Mouse (Mus musculus) ZHBTc4 (cell line): ENCODE results near the gene Nbr1.
A peak's percentile ranks its signal among the peaks of the same experiment; 100 is the strongest.

Experiments used
- DNase-seq: peaks from one replicate; pipeline ENCODE4 v3.0.0-alpha.2; 2011; ENCODE audit warnings: low read depth, low spot score

Nbr1 gene

DNA sequence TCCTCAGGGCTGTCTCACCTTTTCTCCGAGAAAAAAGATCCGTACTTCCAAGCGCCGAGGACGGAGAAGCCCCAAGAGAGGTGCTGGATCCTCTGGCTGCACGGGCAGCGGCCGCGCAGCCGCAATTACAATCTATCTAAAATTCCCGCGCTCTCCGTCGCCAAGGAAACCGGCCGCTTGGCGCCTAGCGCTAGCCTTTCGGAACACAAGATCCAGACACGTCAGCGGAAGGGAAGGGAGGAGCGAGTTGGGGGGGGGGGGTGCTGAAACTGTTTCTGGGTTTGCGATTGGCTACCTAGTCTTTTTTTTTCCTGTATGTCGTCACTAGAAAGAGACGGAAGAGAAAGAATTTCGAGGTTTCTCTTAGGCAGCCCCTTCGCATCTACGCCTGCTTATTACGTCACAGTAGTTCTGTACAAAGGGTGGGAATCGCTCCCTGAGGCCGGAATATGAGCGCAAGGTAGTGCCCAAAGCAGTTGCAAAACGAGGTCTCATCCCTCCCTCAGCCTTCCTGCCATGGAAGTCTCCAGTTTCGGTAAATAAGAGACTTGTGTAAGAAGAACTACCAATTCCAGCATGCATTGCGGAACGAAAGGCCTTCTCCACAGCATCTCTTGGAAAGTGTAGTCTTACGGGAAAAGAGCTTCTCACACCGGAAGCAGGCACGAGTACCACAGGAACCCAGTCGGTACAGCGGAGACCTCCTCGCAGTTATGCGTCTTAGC lies at the start of gene Nbr1, which contains the start of gene Brca1:
Nbr1 (plus strand) TSS at position 399 of the 725 bp plus-strand sequence.
Brca1 (minus strand) TSS at position 205 of the 725 bp plus-strand sequence.
- peak; percentile 99 for DNase-seq

- DNase-seq: no peak
Measured at GRCm38 (mm10) chr11:101506269-101506780, 45.6 kb upstream of the Nbr1 start.

GRCm38 (mm10) chr11:101507090-101507489 lies 44.9 kb upstream of the Nbr1 start:
- DNase-seq: no peak

GRCm38 (mm10) chr11:101518937-101519336 lies 33.0 kb upstream of the Nbr1 start:
- no peak for DNase-seq

DNA sequence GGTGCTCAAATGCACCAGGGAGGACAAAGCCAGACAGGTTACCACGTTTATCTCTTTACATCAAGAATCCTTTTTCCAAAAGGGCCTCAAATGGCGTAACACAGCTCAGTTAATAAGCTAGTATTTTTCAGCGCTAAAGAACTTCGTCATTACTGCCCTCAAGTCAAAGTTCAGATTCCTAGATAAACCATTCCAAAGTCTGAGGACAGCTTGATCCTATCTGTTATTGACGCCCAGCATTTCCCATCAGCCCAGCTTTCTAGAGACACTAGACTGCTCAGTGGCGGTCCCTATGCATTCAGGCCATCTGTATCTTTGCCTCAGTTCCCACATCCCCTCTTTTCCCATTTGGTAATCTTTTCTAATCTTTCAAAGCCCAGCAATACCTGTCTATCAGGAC lies 32.6 kb upstream of the Nbr1 start:
- DNase-seq: no peak

DNA sequence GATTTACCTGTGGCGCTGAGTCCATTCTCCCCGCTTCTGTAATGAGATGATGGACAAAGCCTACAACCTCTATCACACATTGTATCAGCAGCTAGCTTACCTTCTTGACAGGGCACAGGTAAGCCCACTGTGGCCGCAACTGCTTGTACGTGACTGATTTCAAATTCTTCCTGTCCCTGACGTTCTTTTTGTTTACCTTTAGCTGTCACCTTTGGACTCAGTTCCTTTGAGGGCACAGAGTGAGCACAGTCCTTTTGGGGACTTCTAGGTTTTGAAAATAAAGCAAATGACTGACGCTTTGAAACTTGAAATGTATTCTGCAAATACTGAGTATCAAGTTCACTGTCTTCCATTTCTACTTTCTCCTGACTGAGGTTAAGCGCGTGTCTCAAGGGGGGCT lies 27.5 kb upstream of the Nbr1 start:
- no peak for DNase-seq

DNA sequence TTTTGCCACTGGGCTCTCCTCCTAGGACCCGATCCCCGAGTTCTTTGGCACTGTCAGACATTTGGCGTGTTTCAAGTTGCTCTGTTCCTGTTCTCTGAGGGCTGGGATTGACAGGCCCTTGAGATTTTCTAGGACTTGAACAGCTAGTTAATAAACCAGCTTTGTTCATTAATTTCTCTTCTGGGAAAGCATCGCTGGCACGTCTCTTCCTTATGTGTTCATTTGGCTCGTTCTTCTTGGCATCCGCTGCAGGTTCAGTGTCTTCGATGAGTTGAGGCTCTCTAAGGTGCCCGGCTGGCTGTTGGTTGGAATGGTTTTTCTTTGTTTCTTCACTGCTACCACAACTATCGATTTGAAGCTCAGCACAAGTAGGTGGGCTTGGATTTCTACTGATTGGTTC lies 26.9 kb upstream of the Nbr1 start:
- DNase-seq: no peak

DNA sequence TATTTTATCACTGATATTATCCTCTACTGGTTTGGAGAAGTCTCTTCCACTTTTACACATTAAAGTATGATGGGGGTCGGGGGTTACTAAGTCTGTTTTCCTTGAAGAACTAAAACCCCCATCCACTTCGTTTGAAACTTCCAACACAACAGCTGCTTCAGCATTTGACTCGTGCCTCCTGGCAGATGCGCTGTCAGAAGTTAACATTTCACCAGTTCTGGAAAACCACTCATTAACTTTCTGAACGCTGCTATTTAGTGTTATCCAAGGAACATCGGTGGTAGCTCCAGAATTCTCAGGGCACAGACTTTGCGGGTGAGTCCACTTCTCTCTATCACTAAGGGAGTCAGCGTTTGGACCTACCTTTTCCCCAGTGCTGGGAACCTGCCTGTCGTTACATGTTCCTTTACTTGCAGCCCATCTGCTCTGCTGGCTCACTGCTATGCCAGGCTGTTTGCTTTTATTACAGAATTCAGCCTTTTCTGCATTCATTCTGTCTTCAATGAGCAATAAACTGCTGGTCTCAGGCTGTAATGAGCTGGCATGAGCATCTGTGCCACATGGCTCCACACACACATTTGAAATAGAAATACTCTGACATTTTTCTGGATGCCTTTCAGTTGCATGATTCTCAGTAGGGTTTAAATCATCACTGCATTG lies 25.9 kb upstream of the Nbr1 start:
- DNase-seq: no peak

DNA sequence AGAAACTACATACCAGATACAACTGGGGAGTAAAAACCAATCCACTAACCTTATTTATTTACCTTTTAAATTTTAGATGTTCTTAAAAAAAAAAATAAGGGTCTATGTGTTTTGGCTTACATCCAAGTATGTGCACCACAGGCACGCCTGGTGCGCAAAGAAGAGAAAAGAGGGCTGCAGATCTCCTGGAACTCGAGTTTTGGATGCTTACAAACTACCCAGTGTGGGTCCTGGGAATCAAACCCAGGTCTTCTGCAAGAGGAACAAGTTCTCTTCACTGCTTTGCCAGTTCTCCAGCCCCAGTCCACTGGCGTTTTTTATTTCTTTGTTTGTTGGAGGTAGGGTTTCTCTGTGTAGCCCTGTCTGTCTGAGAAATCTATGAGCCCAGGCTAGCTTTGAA lies 25.3 kb upstream of the Nbr1 start:
- no peak for DNase-seq

DNA sequence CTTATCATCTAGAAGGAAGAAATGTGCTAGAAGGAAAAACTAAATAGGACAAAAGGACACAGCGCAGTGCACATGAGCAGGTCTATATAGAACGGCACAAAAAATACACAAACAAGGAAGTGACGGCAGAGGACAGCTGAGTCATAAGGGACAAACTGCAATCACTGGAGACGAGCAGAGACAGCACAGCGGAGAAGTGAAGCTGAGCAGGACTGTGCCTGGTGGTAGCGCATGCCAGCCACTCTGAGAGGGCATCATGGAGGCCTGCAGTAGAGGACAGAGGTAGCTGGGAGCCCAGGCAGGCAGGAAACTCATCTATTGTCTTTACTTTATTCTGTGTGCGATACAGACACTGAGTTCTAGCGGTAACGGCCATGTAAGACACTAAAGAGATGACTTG lies 8.4 kb upstream of the Nbr1 start:
- no peak for DNase-seq

- no peak for DNase-seq
Measured at GRCm38 (mm10) chr11:101544132-101544531, 7.8 kb upstream of the Nbr1 start.

- peak; percentile 73 for DNase-seq
Measured at GRCm38 (mm10) chr11:101548526-101548925, 3.4 kb upstream of the Nbr1 start.

DNA sequence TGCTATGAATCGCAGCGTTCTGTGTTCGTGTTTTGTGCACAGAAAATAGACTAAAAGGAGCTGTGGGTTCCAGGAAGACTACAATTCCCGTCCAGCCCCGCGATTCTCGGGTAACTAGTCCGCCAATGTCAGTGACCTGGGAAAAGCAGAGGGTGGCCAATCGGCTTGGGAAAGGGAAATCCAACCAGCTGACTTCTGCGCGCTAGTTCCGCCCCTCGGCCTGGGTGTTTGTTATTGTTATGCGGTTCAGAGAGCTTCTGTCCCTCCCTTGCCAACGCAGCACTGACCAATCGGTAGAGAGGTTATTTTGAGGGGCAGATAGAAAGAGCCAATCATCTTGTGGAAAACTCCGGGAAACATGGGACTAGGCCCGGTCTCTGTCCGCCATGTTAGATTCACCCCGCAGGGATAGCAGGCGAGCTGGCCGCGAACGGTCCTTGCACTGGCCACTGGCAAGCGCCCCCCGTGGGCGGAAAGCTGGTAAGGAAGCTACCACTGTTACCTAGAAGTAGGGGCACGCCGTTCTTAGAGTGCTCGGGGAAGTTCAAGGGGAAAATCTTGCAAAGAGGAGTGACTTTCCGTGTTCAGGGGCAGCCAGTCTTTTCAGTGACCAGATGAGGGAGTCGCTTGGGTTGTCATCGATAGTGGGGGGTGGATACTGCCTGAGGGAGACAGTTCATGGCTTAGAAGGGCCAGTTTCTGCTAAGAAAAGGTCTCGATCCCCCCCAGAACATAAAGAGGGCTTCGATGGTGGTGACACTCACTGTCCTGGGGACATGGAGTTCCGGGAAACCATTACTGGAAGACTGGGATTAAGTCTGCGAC lies 739 bp downstream of the Nbr1 start:
- peak; percentile 100 for DNase-seq

GRCm38 (mm10) chr11:101553354-101553930 lies 1.5 kb downstream of the Nbr1 start:
- DNase-seq: no peak

GRCm38 (mm10) chr11:101556541-101556940 lies 4.6 kb downstream of the Nbr1 start:
- DNase-seq: no peak

GRCm38 (mm10) chr11:101556954-101557353 lies 5.0 kb downstream of the Nbr1 start:
- DNase-seq: no peak

- DNase-seq: peak; percentile 91
Measured at GRCm38 (mm10) chr11:101562391-101562790, 10.4 kb downstream of the Nbr1 start.

DNA sequence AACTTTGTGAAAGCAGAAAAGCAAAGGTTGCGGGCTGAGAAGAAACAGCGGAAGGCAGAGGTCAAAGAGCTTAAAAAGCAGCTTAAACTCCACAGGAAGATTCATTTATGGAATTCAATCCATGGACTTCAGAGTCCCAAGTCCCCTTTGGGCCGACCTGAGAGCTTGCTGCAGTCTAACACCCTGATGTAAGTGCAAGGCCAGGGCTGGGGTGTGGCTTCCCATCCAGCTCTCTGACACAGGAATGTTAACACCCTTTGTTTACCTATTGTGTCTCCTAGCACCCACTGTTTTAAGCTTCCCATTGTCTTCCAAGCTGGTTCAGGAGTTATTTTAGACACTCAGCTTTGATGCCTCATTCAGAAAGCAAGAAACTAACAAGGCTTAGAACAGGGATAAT lies 16.5 kb downstream of the Nbr1 start:
- DNase-seq: peak; percentile 89

- peak; percentile 82 for DNase-seq
Measured at GRCm38 (mm10) chr11:101576116-101576515, 24.2 kb downstream of the Nbr1 start.

- peak; percentile 53 for DNase-seq
Measured at GRCm38 (mm10) chr11:101581081-101581764, 29.3 kb downstream of the Nbr1 start.
